Mouse (Mus musculus): Measurements from ENCODE around the gene Tor1b.

The Tor1b gene

DNA sequence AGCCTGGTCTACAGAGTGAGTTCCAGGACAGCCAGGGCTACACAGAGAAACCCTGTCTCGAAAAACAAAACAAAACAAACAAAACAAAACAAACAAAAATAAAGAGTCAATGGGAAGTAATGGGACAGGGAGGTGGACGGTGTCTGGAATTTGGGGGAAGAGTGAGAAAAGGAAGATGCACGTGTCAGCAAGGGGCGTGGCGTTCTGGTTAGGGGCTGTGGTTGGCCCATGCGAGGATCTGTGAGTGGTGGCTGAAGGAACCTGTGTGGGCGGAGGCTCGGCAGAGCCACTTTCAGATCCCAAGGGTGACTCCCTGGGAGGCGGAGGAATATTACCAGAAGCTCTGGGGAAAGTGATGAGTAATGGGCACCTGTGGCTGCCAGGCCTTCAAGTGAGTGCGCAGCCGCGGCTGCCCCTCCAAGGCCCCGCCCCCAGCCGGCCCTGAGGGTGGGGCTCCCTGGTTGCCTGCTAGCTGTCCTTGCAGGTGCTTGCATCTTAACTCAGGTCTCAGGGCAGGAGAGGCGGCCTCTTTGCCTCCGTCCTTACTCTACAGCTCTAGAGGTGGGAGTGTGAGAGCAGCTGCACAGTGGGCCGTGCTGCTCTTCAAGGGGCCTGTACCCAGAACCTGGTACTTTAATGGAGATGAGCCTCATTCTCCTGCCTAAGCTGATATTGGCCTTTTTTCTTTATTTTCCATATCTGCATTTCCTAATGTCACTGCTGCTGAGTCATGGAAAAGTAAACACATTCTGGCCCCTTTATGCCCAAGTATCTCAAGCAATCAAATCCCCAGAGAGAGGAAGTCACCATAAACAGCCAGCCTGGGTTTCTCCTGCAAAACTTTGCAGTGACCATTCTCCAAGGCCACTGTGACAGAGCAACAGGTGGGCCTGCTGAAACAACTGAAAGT, 32.6 kb downstream of the Tor1b start:
- no peak for DNase-seq (ENCODE audit: extremely low spot score, low read depth, low spot score)

DNA sequence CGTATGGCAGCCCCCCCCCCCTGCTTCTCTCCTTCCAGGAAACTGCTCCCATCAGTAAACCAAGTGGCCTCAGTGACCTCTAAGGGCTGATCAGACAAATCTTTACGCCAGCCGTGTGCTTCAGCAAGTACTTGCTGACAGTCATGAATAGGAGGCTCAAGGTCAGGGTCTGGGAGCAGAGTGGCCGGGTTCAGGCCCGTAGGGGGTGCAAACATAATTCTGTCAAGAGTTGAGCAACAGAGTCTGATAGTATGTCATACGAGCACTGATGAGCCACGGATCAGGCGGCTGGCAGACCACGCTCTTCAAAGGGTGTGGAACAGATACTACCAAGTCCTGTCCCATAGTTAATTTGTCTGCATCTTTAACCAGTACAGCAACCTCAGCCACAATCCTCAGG, 37.5 kb downstream of the Tor1b start:
- DNase-seq (ENCODE audit: extremely low spot score, low read depth, low spot score): no peak

DNA sequence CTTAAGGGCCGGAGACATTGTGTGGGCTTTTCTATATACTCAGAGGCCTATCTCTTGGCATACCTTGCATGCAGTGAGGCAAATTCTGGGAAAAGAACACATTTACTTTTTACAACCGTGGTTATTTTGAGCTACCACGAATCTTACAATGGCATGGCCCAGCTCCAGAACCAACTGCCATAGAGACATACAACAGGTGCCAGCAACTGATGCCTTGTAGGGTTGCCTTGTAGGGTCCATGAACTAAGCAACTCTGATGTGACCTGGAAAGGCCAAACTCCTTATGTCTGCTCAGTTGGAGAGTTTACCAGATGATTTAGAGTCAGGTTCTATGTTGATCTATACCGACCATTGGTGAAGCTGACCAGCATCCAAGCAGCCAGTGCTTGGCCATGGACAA, 42.1 kb downstream of the Tor1b start:
- no peak for DNase-seq (ENCODE audit: extremely low spot score, low read depth, low spot score)

DNA sequence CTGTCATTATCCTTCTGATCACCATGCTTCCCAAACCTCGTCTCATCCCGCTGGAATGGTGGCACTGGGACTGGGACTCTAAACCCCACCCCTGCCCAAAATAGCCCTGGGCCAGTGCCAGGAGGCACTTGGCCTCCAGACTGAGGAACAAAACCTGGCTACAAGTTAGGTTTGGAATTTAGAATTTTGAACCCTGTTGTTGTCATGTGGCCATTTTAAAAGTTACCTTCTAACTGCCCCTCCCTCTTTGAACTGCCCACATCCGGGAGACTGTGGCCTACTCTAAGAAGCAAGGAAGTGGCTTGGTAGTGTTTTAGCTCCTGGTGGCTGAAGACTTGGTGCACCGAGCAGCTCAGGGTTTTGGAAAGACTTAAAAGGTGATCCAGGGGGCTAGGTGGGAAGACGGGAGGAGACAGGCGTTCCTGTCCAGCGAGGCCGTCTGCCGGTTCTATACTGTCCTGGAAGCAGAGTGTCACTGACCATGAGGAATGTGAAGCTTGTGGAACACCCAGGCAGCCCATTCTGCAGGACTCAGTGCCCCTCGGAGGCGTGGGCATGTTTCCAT, 42.8 kb downstream of the Tor1b start:
- DNase-seq (ENCODE audit: extremely low spot score, low read depth, low spot score): no peak

DNA sequence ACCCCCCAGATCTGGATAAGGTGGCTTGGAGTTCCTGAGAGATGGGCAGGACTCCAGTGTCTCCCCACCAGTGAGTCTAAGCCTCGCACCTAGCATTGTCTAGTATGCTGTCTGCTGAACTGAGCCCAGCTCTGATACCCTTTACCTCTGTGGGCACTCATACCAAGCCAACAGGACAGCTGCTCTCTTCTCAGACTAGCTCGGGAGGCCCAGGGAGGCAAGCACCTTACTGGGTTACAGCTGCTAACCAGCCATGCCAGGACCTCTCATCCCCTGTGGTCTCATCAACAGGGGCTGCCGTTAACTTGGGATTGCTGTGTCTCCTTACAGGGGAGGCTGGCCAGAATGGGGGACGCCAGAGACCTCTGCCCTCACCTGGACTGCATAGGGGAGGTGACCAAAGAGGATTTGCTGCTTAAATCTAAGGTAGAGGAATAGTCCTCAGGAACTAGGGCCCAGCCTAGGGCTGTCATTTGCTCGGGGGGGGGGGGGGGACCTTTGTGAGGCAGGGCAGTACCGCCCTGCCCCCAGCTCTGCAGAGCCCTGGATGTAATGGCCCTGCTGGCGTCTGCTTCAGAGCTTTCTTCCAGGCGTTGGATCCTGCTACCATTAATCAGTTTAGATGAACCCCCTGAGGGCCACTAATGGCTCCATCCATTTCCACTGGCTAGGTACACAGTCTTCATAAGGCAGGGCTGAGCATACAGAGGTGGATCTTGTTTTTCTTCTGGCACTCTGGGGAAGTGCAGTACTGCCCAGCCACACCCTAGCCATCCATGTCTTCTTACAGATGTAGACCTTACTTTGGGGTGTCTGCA, 45.9 kb downstream of the Tor1b start:
- DNase-seq (ENCODE audit: extremely low spot score, low read depth, low spot score): no peak

DNA sequence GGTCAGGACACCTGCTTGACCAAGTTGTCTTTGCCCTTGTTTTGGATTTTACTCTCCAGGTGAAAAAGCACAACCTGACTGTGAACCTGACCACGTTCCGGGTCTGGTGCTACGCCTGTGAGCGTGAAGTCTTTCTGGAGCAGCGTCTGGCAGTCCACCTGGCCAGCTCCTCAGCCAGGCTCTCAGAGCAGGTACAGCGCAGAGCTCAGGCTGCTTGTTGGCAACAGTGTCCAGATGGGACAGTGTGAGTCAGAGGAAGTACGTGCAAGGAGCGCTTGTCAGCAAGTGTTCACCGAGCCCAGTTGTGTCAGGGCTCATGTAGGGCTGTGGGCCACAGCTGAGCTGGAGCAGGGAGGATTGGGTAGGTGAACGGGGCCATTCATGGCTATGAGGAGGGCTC, 50.1 kb downstream of the Tor1b start:
- no peak for DNase-seq (ENCODE audit: extremely low spot score, low read depth, low spot score)

DNA sequence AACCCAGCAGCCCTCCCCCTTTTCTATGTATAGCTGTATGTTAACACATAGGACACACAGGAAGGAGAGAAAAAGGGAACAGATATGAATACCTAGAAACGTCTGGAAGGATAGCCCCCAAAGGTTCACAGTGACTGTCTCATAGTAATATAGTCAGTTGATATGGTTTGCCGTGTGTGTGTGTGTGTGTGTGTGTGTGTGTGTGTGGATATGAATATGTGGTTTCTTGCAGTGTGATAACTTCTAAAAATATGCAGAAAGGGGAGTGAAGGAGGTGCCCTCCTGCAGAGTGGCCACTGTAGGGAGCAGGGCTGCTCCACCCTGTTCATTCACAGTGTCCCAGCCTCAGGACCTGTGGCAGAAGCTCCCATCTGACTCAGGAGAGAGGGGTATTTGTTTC, 52.7 kb downstream of the Tor1b start:
- no peak for DNase-seq (ENCODE audit: extremely low spot score, low read depth, low spot score)

DNA sequence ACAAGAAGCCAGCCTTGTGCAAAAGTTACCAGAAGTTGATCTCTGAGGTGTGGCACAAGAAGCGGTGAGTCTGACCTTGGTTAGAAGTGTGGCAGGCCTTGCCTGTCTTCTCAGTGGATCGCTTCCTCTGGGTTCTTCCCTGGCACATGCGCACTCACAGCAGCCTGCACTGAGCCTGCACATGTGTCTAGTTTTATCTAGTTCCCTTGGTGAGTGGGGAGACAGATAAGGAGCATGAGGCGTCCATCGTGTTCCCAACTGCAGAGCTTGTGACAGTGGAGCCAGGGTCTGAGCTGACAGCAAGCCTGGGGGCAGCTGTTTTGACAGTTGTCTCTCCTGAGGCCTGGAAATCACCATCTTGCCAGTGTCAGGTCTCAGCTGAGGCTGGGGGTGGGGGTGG, 53.7 kb downstream of the Tor1b start:
- DNase-seq (ENCODE audit: extremely low spot score, low read depth, low spot score): no peak

DNA sequence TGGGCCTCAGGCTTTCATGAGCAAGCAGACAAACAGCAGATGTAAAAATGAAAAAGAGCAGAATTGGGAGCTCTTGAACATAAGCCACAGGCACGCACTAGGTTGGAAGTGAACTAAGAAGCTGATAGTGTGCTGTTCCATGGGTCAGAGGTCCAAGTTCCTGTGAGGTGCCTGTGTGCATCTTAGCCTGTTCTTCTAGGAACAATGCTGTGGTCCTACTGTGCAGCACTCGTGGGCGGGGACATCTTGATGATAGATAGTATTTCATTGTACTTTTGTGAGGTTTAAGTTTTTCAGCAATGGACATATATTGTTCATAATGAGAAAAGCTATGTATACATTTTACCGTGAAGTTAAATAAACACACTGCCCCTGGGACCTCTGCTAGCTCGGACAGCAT, 54.4 kb downstream of the Tor1b start:
- DNase-seq (ENCODE audit: extremely low spot score, low read depth, low spot score): no peak

All from hindlimb bud, embryonic 11.5 days (tissue).